In the genomic region with DNA sequence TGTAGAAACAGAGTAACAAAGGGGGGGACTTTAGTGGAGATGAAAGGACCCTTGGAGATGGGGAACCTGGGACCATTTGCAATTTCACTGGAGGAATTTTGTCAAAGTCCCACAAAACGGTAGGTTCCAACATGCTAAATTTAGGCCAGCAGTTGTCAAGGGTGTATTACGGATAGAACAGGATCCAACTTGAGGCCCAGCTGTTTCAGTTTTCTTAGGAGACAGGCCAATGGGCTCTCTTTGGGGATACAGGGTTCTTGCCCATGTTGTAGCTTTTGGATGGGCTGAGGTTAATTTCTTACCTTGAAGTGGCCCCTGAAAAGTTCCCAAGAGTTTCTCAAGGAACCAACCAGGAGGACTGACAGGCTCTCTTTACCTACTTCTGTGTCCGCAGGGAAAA, we compare ENCODE assay signal across 12 mouse cellular contexts.
"Had no signal": no experiment of that assay in that cellular context is flagged by ENCODE, and none has a peak within 500 bp of the region (broad histone marks: within the 10 kb centered on the region; RNA-seq: fewer than 3 reads in every experiment).

No protein-coding gene starts in this region.

- DNase-seq: left cerebral cortex, postnatal 4 days; liver; liver, embryonic 13.5 days; liver, postnatal 0 days; lung, adult 18-20 months; lung, adult 2 months; lung, embryonic 14.5 days; lung, postnatal 10 days; lung, postnatal 14 days; lung, postnatal 36 days; lung, postnatal 4 days; midbrain, embryonic 14.5 days had no signal
